ENCODE assay signal across 8 mouse cellular contexts in genomic region chr3:137513026-137513425, GRCm38 (mm10).
DNase-seq lines count a peak whose midpoint lies in the region; ATAC-seq lines count a peak whose summit lies in the region.

No protein-coding gene starts in this region.

- H3K9ac ChIP-seq in hindbrain, embryonic 14.5 days, result no peak overlapping the region
- H3K9ac ChIP-seq in hindbrain, embryonic 13.5 days, result no peak overlapping the region

- WGBS in hindbrain, embryonic 14.5 days, result 61% methylated on average over 6 of the region's 6 CpGs
- 66% methylated on average over 6 of the region's 6 CpGs for WGBS in hindbrain, embryonic 13.5 days

- ATAC-seq in hindbrain, embryonic 14.5 days (ENCODE audit: low FRiP score), result no peak
- no peak for ATAC-seq in hindbrain, embryonic 13.5 days (ENCODE audit: low FRiP score)

- no peak overlapping the region for H3K27ac ChIP-seq in hindbrain, embryonic 14.5 days
- H3K27ac ChIP-seq in hindbrain, embryonic 13.5 days, result no peak overlapping the region

- peak; percentile 32 for DNase-seq in hindbrain, embryonic 14.5 days (ENCODE audit: low spot score)
- DNase-seq in cerebellum, adult 11 months, result peak; percentile 53
- peak; percentile 20 to 69 for DNase-seq in frontal cortex, adult 2 months (ENCODE audit: extremely low spot score in 1 of 2, low spot score in 1 of 2)
- peak; percentile 59 to 76 for DNase-seq in left cerebral cortex, adult 18-20 months (ENCODE audit: low spot score in 2 of 2)
- DNase-seq in spleen, postnatal 14 days (ENCODE audit: low spot score in 2 of 2), result no peak
- DNase-seq in embryo, embryonic 11 days, result no peak
- DNase-seq in thymus, adult 18-20 months, result no peak

- H3K4me2 ChIP-seq in hindbrain, embryonic 14.5 days (replicated peaks), result no peak overlapping the region
- no peak overlapping the region for H3K4me2 ChIP-seq in hindbrain, embryonic 13.5 days

- 0 out of 2 replicates have a peak, but pooled peaks cover 4% of the 10 kb centered on the region for H3K4me1 ChIP-seq in hindbrain, embryonic 14.5 days (replicated peaks; ENCODE audit: control insufficient read depth, insufficient read depth, low read length)
- H3K4me1 ChIP-seq in hindbrain, embryonic 13.5 days (replicated peaks), result no peaks in the 10 kb centered on the region; the same call in 1 of the 2 replicates

- no peaks in the 10 kb centered on the region for H3K36me3 ChIP-seq in hindbrain, embryonic 14.5 days (replicated peaks; ENCODE audit: control insufficient read depth, insufficient read depth)
- no peaks in the 10 kb centered on the region for H3K36me3 ChIP-seq in hindbrain, embryonic 13.5 days

- H3K4me3 ChIP-seq in hindbrain, embryonic 14.5 days (replicated peaks; ENCODE audit: low read length), result no peak overlapping the region
- no peak overlapping the region for H3K4me3 ChIP-seq in hindbrain, embryonic 13.5 days

- no peaks in the 10 kb centered on the region for H3K9me3 ChIP-seq in hindbrain, embryonic 14.5 days (ENCODE audit: control insufficient read depth, low read length)
- H3K9me3 ChIP-seq in hindbrain, embryonic 13.5 days, result no peaks in the 10 kb centered on the region

- H3K27me3 ChIP-seq in hindbrain, embryonic 14.5 days (ENCODE audit: control insufficient read depth, insufficient read depth, low read length), result no peaks in the 10 kb centered on the region
- no peaks in the 10 kb centered on the region for H3K27me3 ChIP-seq in hindbrain, embryonic 13.5 days

Comparison
In these comparisons a context has a peak if more than half of its experiments do, and no peak if none do; other contexts are left out.
1. DNase-seq: peak in hindbrain, embryonic 14.5 days (single experiment), cerebellum, adult 11 months (single experiment), frontal cortex, adult 2 months (2 of 2) and left cerebral cortex, adult 18-20 months (2 of 2); none in spleen, postnatal 14 days (0 of 2), embryo, embryonic 11 days (single experiment) and thymus, adult 18-20 months (0 of 2).